Mouse (Mus musculus): ENCODE data around the gene Dld. TPM values are rescaled to one million over a fixed set of nuclear protein-coding genes. Genes with fewer than 3 reads are reported as not detected.

Dld gene
- total RNA-seq, 2 experiments from 2014 or later: 309 to 328 TPM

DNA sequence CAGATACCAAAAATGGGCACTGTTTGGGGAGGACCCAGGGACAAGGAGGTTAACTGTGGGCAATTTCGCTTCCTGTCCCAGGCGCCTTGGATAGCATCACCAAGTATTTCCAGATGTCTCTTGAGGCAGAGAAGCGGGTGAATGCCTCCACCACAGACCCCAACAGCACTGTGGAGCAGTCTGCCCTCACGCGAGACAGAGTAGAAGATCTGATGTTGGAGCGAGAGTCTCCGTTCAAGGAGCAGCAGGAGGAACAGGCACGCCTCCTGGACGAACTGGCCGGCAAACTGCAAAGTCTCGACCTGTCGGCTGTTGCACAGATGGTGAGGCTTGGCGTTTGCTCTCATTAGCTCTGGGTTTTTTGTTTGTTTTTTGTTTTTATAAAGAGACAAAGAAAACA is 30.4 kb downstream of the Dld start:
- DNase-seq: no peak

DNA sequence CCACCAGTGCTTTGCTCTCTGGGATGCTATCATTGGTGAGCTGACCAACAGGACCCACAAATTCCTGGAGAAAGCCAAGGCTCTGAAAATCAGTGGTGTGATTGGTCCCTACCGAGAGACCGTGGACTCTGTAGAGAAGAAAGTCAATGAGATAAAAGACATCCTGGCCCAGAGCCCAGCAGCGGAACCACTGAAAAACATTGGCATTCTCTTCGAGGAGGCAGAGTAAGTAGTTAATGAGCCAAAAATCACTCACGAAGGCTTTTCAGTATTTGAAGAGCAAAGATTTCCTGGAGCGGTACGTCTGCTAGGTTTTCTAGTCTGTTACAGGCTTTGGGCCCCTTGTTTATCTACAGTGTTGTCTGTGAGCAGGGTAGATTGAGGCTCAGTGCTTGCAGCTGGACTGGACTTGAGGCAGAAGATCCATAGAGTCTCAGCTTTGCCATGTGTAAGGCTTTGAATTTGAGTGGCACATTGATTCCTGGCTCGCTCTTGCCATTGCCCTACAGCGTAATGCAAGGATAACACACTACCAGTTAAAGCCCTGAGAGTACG is 32.8 kb downstream of the Dld start:
- peak; percentile 72 for DNase-seq

DNA sequence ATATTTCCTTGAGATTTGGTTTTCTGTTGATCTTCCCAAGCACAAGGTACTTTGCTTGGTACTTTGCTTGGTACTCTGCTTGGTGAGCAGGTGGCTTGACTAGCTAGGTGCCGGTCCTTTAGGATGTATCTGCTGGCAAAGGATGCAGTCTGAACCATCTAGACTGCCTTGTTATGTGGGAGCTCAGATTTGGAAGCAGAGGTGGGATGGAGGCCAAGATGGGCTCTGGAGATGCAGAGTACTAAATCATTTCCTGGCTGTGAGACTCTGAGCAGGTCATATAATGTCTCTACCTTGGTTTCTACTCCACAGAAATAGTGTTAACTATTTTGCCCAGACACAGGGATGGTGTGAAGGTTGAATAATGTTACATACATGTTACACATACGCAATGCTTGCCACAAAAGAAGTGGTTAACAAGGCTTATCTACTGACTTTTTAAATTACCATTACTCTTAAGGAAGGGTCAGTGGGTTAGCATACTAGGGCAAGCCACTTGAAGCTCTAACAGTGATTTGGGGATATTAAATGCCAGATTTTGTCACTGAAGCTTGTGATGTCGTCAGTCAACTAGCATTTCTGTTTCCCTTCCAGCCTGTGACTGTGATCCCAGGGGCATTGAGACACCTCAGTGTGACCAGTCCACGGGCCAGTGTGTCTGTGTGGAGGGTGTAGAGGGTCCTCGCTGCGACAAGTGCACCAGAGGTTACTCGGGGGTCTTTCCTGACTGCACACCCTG is 33.4 kb downstream of the Dld start:
- DNase-seq: no peak

DNA sequence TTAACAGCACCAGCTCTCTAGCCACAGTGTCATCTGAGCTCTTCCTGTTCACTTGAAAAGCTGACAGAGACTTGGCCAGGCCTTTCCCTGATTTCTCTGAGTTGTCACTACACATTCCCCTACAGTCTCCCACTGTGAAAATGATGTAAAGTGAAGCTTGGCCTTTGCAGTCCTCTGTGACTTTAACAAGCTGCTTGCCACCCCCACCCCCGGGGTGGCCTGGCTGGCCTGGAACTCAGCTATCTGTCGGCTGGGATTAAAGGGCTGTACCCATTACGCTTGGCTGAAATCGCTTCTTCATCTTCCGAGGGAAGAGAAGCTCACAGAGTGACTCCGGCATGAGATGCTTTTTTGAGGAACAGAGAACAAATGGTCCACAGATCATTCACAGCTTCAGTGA is 35.3 kb downstream of the Dld start:
- no peak for DNase-seq

DNA sequence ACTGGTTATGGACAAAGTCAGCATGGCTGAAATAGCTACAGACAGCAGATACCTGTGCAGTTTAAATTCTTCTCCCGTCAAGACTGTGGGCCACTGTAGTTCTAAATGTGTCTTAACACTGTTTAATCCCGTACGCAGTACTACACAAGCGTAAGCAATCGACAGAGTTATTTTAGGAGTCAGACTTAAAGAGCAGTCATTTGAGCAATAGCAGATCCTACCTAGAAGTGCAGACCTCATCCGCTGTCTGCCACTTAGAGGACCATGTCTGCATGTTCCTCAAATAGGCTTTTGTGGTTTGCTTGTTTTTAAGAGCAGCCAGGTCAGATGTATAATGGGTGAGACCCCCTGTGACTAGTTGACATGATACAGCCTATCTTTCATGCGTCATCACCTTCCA is 36.9 kb downstream of the Dld start:
- no peak for DNase-seq

DNA sequence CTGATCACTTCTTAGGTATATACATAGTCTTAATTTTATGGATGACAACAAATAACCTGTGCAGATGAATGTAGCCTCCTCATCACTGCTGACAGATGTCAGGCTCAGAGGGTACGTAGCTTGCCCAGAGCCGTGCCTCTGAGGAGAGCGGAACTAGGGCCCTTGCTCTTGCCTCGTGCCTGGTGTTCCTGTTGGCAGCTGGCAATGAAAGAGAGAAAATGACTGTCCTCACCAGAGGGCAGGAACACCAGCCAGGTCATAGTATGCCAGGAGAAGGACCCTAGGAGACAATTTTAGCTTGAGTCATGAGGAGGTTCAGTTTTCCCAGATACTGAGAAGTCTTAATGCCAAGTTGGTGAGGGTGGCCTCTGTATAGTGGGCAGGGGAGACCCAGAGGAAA is 38.1 kb downstream of the Dld start:
- DNase-seq: no peak

DNA sequence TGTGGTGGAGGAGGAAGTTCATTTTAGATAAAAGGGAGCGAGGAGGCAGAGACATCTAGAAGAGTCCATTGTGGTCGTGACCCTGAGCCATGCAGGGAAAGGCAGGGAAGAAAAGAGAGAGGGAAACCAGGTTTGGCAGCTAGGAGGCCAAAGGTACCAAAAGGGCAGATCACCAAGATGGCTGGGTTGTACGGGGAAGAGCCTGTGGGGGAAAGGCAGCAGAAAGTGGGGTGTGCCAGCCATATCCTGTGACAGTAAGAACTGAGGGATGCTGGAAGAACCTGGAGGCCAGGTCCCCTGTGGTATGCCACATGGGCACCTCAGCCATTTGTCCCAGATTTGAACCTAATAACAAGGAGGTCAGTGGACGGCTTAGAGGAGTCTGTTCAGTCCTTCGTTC is 39.0 kb downstream of the Dld start:
- no peak for DNase-seq

DNA sequence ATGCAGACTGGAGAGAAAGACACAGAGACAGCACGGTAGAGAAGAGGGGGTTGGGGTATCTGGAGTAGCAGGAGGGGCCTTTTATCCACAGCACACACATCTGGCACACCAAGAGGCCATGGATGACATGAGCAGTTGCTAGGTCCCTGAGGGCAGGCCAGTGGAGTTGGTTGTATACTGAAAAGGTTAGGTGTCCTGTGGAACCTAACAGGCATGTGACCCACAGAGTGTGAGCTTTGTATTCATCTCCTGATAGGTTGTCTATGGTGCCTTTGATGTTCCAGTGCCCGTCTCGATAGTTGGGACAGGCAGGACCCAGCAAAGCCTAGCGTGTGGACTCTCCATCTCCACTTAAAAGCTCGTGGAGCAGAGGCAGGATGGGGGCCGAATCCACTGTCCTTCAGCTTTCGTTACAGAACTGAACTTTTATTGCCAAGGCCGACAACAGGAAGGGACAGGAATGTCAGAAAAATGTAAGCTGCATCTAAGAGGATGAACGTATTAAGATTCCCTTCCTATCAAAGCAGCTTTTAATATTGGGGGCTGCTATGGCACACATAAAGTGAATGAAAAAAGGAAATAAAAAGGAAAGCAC is 39.5 kb downstream of the Dld start:
- no peak for DNase-seq

DNA sequence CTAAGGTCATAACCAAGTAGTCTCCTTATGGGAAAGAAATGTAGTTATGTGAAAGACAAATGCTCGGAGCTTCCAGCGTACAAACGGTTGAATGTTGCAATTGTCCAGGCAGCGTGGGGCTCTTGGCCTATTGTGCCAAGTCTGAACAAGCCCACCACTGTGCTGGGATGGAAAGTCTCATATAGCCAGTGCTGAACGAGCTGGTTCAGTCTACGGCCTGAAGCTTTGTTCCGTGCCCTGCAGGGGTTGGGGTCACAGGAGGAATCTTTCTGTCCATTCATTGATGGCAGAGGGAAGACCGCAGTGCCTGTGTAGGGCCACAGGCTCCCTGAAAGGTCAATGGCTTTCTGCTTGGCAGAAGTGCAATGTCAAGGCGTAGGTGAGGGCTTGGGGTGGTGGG is 40.6 kb downstream of the Dld start:
- DNase-seq: no peak

DNA sequence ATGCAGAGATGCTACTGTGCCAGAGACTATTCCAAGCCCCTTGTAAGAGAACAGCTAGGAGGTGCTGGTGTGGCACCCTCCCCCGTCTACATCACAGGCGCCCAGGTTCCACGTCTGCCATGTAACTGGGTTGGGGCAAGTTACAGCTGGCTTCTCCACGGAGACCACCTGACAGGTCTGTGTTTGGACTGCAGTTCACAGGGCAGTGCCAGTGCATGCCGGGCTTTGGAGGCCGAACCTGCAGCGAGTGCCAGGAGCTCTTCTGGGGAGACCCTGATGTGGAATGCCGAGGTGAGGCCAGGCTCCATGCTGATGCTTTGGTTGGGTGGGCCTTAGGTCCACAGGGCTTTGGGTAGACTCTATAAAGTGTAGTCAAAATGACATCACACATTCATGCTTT is 43.5 kb downstream of the Dld start:
- no peak for DNase-seq

DNA sequence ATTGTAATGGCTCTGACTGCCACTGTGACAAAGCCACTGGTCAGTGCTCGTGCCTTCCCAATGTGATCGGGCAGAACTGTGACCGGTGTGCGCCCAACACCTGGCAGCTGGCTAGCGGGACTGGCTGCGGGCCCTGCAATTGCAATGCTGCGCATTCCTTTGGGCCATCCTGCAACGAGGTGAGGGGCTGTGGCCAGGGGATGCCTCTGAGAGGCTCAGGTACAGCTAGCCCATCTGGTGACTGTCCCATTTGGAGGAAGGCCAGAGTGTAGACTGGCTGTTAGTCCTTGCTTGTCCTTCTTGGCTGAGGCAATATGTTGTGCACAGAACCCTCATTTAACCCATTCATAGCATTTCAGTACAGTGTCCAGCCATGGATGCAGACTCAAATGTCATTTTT is 44.2 kb downstream of the Dld start:
- DNase-seq: peak; percentile 41

DNA sequence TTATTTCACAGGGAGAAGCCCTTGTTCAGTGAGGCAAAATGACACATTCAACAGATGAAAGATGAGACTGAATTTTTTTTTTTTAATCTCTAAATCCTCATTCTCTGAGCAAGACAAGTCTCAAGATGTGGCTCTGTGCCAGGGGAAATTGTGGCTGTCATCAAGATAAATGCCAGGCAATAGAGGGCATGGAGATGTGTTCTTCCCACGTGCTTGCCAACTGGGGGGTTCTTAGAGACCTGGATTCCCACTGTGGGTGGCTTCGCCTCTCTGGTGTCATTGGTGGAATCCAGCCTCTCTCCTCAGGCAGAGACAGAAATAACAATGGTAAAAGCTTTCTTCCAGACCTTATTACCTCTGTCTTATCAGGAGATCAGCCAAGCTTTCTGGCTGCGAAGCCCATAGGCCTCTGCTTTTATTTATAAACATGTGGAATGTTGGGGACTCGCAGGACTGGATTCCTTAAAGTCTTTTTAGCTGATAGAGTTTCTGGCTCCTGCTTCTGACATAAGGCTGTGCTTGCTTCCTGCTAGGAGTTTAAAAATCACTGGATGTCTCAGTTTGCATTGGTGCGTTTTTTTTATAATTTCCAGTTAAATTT is 45.1 kb downstream of the Dld start:
- DNase-seq: no peak

DNA sequence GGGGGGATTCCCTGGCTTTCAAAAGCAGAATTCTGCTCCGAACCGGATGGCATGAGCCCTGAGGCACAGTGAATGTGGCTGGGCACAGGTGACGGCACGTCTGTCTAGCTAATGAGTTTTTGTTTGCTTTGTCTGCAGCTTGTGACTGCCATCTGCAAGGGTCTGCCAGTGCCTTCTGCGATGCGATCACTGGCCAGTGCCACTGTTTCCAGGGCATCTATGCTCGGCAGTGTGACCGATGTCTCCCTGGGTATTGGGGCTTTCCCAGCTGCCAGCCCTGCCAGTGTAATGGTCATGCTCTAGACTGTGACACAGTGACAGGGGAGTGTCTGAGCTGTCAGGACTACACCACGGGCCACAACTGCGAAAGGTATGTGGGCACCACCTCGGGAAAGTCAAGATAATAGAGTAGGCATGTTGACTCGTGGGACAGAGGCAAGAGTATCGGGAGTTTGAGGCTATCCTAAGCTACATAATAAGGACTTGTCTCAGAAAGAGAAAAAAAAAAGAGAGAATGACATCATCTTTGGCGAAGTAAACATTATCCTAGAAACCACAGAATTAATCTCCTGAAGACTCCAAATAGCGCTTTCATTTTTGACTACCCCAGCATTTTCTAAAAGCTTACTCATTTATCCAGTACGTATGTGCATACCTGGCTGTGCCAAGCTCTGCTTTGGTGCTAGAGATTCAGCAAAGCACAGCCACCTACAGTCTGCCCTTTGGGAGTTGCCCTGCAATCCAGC is 48.3 kb downstream of the Dld start:
- no peak for DNase-seq

DNA sequence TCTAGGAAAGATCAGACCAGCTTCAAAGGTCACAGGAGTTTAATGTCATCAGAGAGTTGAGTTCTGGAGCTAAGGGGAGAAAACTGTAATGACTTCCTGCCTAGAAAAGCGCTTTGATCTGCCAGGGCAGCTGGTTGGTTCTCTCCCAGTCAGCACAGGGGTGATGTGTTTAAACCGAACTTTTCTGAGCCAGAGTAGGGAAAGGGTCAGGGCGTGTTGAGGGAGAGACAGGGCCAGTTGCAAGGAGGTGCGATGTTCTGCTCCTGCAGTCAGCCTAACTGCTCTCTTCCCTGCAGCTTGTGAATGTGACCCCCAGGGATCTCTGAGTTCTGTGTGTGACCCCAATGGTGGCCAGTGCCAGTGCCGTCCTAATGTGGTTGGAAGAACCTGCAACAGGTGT is 49.0 kb downstream of the Dld start:
- DNase-seq: no peak

DNA sequence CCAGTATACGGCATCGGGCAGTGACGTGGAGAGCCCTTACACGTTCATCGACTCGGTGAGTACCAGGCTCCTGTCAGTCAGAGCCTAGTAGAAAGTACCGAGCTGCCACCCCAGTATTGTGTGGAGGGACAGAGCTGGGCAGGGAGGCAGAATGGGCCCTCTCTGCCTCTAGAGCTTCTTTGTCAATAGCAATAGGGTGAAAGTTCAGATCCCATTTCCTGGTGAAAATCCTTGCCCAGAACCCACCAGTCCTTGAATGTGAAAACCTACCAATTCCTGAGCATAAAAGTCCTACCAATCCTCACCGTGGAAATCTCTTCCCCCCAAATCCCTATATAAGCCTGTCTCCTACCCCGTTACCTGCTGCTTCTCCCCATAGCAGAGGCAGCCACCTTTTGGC is 51.0 kb downstream of the Dld start:
- no peak for DNase-seq

DNA sequence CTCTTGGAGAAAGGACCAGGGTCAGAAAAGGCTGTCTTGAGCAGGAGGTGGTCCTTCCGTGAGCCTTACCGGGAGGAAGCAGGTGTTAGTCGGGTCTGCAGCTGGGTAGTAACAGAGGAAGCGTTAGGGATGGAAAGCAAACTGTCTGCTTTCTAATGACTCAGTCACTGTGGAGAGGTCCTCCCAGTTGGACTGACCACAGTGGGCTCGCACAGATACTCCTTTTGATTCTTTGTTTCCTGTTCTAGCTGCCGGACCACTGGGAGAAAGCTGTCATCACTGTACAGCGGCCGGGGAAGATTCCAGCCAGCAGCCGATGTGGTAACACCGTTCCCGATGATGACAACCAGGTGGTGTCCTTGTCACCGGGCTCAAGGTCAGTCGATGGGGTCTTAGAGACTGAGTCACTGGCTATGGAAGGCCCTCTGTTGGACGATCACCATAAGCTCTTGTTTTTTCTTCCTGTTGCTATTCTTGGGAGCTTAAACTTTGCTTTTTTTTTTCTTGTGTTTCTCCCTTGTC is 51.5 kb downstream of the Dld start:
- peak; percentile 73 for DNase-seq

DNA sequence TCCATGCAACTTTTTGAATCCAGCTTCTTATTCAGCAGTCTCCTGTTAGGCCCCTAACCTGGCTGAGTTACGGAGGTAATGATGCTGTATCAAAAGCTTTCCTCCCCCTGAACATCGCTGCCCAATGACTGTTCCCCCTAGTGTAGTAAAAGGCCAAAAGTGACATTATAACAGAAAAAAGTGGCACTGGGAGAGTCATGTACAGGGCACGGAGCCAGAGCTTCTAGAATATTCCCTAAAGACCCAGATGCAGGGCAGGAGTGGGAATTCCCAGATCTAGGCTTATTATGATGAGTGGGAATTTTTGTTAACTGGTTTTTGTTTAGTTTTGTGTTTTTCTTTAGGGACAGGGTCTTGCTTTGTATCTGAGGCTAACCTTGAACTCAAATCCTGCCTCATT is 52.1 kb downstream of the Dld start:
- no peak for DNase-seq

DNA sequence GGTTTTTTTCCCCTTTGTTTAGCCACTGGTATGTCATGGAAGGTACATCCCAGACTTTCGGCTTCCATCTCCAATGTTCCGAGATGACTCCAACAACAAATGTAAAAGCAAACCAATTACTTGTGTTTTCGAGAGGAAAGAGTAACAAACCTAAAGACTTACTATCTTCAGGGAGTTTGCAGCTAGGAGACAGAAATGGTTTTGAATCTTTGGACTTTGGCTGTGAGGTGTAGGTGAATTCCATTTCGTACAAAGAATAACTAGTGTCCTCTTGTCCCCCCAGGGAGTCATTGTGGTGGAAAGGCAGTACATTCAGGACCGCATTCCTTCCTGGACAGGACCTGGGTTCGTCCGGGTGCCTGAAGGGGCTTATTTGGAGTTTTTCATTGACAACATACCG is 52.7 kb downstream of the Dld start:
- no peak for DNase-seq

DNA sequence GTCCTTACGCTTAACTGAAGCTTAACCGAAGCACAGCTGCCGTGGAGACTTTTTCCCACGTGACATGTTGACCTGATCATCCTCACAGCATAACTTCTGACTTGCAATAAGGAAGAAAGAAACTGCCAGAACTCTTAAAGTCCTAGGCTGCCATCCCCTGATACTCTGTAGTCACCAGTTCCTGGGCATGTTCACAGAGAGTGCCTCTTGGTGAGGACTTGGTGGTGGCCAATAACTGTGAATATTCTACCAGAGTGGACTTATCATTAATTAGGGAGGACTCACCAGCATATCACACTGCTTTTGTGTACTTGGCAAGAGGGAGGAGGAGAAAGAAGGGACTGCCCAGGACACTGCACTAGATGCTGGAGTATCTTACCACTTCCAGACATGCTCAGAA is 53.1 kb downstream of the Dld start:
- no peak for DNase-seq

DNA sequence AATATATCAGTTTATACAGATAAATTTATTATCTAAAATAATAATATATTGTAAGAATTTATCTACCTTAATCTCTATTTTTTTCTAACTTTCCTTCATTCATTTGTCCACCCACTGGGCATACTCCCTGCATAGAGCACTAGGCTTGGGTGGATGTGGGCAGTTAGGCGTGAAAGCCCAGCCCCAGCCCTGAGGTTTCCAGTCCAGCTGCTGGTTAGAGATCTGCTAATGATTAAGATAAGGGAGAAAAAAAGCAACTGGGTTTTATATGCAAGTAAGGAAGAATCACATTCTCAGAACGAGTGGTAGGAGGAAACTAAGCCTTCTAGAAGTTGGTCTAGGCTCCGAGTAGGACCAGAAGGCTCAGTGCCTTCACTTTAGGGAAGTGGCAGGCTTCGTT is 55.2 kb downstream of the Dld start:
- no peak for DNase-seq

DNA sequence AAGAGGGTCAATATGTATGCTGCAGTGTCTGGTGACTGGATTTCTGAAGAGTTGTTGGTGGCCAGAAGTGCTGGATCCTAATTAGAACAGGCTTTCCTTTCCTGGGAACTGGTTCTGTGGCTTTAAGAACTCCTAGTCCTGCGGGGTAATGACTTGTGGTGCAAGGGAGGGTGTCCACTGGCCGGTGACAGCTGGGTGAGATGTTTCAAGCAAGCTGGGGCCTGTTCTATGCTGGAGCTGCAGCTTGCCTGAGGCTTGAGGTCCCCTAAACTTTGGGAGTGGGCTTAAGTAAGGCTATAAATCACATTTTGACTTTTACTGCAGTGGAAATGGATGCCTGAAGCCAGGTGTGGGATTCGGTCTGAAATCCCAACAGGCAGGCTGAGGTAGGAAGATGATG is 55.7 kb downstream of the Dld start:
- peak; percentile 32 for DNase-seq

DNA sequence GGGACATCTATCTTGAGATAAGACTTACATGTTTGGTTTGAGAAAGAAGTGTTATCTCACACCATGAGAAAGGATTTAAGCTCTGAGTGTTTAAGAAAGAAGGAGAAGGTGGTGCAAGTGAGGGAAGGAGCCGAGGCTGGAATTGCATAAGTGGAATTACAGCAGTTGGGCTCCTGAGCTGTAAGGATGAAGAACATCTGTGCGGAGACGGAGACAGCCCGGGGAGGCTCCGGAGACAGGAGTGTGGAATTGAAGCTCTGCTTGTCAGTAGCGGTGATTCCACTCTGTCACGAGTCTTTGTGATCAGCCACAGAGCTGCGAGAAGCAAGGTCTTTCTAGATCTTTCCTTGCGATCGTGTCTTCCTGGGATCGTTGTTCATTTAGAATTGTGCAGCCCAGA is 56.3 kb downstream of the Dld start:
- DNase-seq: no peak

DNA sequence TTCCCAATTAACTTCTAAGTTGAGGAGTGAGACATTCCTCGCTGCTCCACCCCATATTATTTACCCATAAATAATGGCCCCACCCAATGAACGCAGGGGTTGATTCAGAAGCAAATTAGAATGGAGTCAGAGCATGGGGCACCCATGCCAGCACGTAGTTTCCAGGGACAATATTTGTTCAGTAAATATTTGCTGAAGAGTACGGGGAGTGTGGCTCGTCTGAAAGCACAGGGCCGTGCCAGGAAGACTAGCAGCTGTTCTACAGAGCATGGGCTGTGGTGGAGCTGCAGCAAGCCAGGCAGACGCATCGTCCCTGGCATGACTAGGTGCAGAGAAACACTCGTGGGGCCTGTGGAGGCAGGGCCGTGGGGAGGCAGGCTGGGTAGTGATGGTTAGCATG is 56.7 kb downstream of the Dld start:
- DNase-seq: no peak
